Mouse (Mus musculus) neural tube, embryonic 10.5 days (tissue): ENCODE results near the gene P2rx5.

Experiments
- DNase-seq: peaks from one replicate; pipeline ENCODE4 v3.0.0-alpha.2; 2017; ENCODE audit warnings: low spot score; ENCODE audit errors: extremely low spot score

Gene P2rx5

GRCm38 (mm10) chr11:73159957-73160810, at the start of gene P2rx5:
P2rx5 (plus strand) TSS chr11:73160421.
- peak; percentile 58 for DNase-seq

DNA sequence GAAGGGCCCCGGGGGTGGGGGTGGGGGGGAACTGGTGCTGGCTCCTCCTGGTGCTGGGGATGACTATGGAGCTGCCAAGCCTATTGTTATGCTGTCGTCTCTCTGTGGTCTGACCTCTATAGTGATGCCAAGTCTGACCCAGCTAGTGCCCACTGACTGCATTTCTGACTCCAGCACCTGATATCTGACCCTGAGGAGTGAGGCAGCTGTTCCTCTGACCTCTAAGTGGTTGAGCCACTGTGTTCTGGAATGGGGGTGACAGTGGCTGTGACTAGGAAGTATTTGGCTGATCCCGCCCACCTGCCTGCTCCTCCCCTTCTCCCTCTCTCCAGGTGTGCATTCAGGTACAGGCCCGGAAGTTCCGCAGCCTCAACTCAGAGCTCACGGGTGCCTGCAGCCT, 48.8 kb upstream of the P2rx5 start:
- DNase-seq = no peak

- DNase-seq = no peak
Measured at GRCm38 (mm10) chr11:73126495-73126894, 33.7 kb upstream of the P2rx5 start.

DNA sequence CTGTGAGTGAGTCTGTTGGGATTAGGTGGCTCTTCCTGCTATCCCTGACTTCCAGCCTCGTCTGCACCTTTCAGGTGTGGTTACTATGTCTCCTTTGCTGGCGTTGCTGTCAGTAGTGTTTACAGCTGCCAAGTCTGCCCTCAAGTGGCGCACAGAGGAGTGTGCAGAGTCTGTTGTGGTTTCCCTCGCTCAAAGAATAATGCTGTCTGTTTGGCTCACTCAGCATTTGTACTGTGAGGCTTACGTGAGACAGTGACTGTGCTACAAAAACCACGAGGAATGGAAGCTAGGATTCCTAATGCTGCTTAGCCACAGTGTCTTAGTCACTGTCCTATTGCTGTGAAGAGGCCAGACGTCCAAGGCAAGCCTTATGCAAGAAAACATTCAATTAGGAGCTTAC, 29.2 kb upstream of the P2rx5 start:
- no peak for DNase-seq

GRCm38 (mm10) chr11:73132999-73133398, 27.2 kb upstream of the P2rx5 start:
- DNase-seq = no peak

DNA sequence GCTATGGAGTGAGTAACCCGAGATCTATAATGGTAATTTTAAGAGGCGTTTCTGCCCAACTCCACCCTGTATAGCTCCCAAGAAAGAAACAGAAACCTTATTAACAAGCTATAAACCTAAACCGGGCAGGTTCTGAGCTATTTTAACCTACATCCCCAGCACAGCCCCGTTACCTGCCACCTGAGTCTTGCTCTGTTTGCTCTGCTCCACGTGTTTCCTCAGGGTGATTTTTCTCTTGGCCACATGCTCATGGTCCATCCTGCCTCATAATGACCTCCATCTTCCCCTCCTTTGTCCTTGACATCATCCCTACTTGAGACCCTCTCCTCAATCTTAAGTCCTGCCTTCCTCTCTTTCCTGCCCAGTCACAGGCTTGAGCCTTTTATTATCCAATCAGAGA, 26.0 kb upstream of the P2rx5 start:
- DNase-seq = no peak

GRCm38 (mm10) chr11:73136587-73136986, 23.6 kb upstream of the P2rx5 start:
- DNase-seq = no peak

GRCm38 (mm10) chr11:73137116-73137515, 23.1 kb upstream of the P2rx5 start:
- no peak for DNase-seq

DNA sequence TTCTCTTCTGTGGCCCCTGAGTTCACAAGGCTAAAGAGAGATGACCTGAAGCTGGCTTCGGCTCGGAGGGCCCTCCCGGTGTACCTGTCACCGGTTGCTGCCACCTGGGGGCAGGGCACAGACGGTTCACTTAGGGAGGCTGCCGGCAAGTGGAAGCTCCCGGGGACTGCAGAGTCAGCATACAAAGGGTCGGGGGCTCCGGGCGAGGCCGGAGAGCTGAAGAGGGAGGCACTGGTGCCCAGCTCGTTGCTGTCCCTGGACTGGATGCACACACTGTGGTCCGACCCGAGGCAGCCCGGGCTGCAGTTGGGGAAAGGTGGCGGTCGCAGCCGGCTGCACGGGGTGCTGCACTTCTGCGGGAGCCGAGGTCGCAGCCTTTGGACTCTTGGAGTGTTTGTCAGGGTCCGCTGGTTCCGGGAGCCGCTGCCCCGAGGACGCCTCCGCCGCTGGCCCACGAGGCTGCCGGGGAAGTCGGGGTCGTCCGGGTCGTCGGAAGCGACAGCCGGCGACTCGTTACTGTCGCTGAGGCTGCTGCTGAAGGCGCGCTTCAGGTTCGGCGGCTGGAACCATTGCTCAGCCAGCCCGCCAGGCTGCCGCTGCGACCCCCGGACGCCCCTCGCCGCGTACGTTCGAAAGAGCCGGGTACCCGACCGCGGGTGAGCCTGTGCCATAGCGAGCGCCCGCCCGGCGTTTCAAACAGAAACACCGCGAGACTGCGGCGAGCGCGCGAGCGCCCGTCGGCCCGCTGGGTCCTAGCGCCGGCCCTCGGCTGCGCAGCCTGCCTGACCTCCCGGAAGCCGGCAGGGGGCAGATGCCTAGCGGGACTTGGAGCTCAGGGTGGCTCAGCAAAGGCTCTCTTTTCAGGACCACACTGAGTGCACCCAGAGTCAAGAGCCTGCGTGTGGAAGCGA, 22.4 kb upstream of the P2rx5 start, which contains the start of gene Haspin:
TSS of gene Haspin (minus strand) at position 704 of the 911 bp plus-strand sequence.
- DNase-seq = peak; percentile 96

GRCm38 (mm10) chr11:73144261-73144681, 15.9 kb upstream of the P2rx5 start:
- no peak for DNase-seq

- DNase-seq = no peak
Measured at GRCm38 (mm10) chr11:73146026-73146974, 13.9 kb upstream of the P2rx5 start.

DNA sequence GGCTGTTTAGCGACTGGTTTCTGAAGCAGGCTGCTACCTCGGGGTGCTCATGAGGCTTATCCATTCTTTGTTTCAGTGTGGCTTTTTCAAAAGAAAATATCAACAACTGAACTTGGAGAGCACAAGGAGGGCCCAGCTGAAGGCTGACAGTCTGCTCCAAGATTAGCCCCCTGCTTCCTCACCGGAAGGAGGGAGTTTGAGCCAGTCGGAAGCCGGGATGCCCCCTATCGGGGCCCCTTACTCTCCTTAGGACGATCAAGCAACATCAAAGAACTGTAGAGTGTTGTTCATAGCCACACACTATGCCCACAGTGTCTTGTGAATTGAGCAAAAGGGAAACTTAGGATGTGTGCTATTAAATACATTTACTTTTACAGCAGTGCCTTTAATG, 13.3 kb upstream of the P2rx5 start:
- DNase-seq = no peak

DNA sequence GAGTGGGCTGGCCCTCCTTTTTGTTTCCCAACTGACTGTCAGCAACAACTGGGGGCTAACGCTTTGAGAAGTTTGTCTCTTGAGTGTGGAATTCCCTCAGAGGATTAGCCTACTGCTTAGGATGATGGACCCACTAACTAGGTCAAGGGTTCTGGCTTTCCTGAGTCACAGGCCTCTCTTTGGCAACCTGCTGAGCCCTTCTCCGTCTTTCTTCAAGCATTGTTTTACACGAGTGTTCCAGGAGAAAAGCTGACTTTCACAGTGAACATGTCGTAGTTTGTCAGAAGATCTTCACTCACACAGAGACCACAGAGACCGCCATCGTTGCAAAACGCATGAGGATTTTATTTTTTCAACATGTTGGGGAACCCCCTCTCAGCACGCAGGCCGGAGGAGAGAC, 12.0 kb upstream of the P2rx5 start:
- DNase-seq = no peak

DNA sequence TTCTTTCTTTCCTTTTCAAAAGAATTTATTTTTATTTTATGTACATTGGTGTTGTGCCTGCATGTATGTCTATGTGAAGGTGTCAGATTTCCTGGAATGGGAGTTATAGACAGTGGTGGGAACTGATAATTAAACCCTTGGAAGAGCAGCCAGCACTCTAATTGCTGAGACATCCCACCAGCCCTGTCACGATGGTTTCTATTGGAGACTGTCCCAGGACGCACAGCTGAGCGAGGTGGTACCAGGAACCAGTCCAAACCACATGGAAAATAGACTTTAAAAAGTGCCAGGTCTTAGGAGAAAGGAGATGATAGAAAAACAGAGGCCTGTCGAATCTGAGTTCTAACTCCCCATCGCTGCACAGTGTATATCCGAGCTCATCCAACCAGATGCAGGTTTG, 5.2 kb upstream of the P2rx5 start:
- no peak for DNase-seq

GRCm38 (mm10) chr11:73160811-73161200, 585 bp downstream of the P2rx5 start:
- no peak for DNase-seq

DNA sequence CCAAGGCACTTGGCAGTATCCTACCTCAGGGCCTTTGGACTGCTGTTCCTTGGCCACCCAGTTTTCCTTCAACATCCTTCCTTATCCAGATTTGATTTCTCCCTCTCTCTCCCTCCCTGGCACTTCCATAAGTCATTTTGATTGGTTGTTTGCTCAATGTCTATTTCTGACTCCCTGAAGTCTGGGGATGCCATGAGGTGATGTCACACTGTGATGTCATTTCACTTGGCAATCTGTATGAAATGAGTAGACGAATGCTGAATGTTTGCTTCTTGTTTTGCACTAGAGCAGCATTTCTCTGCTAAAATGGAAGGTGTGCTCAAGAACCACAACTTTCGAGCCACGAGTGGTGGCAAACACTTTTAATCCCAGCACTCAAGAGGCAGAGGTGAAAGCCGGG, 1.4 kb downstream of the P2rx5 start:
- no peak for DNase-seq

GRCm38 (mm10) chr11:73162284-73162683, 2.1 kb downstream of the P2rx5 start:
- no peak for DNase-seq

- no peak for DNase-seq
Measured at GRCm38 (mm10) chr11:73168071-73168470, 7.8 kb downstream of the P2rx5 start.

DNA sequence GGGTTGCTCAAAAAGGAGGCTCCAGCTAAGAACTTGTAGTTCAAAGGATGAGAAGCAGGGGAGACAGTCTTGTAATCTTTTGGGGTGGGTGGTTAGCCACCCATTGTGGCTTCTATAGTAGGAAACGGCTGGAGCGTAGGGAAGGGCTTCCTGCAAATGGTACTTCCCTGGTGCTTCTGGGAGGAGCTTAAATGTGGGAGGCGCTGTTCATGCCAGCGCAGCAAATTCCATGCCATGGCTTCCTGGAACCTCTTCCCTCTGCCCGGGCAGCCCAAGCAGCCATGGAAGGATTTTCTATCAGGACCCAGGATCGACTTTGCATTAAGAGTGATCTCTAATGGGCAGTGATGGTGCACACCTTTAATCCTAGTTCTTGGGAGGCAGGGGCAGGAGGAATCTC, 8.4 kb downstream of the P2rx5 start:
- no peak for DNase-seq

DNA sequence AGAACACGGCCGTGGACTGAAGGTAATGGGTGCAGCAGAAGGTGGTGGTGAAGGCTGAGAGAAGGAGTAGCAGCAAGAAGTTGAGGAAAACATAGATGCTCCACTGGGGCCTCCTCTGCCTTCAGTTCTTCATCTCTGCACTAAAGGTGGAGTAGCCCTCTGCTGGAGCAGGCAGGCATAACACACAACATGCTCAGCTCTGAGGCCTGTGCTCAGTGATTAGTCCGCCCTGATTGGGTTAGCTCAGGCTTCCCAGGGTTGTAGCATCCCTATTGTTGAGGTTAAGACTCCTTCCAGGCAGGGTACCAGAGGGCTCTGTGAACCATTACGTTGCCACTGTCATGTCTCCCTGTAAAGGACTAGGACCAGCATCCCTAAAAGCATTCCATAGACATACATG, 9.0 kb downstream of the P2rx5 start:
- DNase-seq = peak; percentile 48

- DNase-seq = no peak
Measured at GRCm38 (mm10) chr11:73172186-73172585, 12.0 kb downstream of the P2rx5 start.
